Mouse (Mus musculus) neural tube, embryonic 13.5 days (tissue): ENCODE results near the gene Vsig8. TPM values are rescaled to one million over a fixed set of nuclear protein-coding genes. Genes with fewer than 3 reads are reported as not detected.

Source experiments
- ATAC-seq: fragments of 200-750 bp; cut with Nextera tagmentation; 2 replicates; pipeline ENCODE4 v1.8.0; 2017; ENCODE audit warnings: low read depth, mild to moderate bottlenecking, moderate TSS enrichment, moderate library complexity
- H3K27ac ChIP-seq: fragments of 300-500 bp; sonication (generic); replicated peaks from 2 replicates; pipeline ENCODE4 v1.5.1; 2015; ENCODE audit warnings: moderate library complexity, mild to moderate bottlenecking, inconsistent platforms
- H3K27me3 ChIP-seq: fragments of 300-500 bp; sonication (generic); 2 replicates; pipeline ENCODE4 v1.6.1; 2015; ENCODE audit warnings: mild to moderate bottlenecking, inconsistent platforms
- H3K36me3 ChIP-seq: fragments of 300-500 bp; sonication (generic); 2 replicates; pipeline ENCODE4 v1.6.1; 2015; ENCODE audit warnings: mild to moderate bottlenecking, inconsistent platforms
- H3K4me1 ChIP-seq: fragments of 300-500 bp; sonication (generic); replicated peaks from 2 replicates; pipeline ENCODE4 v1.6.1; 2015; ENCODE audit warnings: inconsistent platforms
- H3K4me2 ChIP-seq: fragments of 300-500 bp; sonication (generic); 2 replicates; pipeline ENCODE4 v1.6.1; 2015; ENCODE audit warnings: inconsistent platforms, mild to moderate bottlenecking, moderate library complexity
- H3K4me3 ChIP-seq: fragments of 300-500 bp; sonication (generic); 2 replicates; pipeline ENCODE4 v1.5.1; 2015; ENCODE audit warnings: mild to moderate bottlenecking, inconsistent platforms
- H3K9ac ChIP-seq: fragments of 300-500 bp; sonication (generic); 2 replicates; pipeline ENCODE4 v1.6.1; 2015; ENCODE audit warnings: moderate library complexity, mild to moderate bottlenecking, inconsistent platforms
- H3K9me3 ChIP-seq: fragments of 300-500 bp; sonication (generic); 2 replicates; pipeline ENCODE4 v1.6.1; 2016; ENCODE audit warnings: inconsistent platforms
- WGBS: fragments of 180-500 bp; shearing (Covaris S2); methylation state at CpG from one replicate; pipeline ENCODE4 v1.1.7; 2015; 5-methylcytosine and 5-hydroxymethylcytosine counted together
- polyA plus RNA-seq: library from polyadenylated mRNA; unstranded; fragments of >200 nt; fragmentation: Nextera tagmentation; extraction: Ambion mirVana; gene quantifications from 2 replicates; pipeline ENCODE4 v1.2.1, GENCODE M21; 2015

The Vsig8 gene
- polyA plus RNA-seq, 1 experiment from 2014 or later, result 0.82 TPM

GRCm38 (mm10) chr1:172563465-172563828, 7.7 kb downstream of the Vsig8 start:
- peak overlapping the region; percentile 74 for H3K27ac ChIP-seq

DNA sequence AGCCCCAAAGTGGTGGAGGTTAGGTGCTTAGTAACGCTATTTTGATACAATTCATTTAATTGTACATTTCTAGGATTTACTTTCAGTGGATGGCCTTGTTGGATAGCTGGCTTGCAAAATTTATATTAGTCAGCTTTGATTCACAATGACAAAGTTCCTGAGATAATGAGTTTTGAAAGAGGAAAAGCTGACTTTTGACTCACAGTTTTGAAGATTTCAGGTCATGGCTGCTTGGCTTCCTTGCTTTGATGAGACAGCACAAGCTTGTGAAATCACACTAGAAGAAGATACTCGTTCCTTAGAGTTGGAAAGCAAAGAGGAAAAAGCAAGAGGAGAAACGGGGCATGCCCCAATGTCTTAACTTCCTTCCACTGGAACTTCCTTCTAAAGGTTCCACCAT, 10.4 kb downstream of the Vsig8 start:
- Histone ChIP-seq H3K9me3 (no peaks in the 10 kb centered on the region), H3K27ac (no peak overlapping the region), H3K4me3 (no peak overlapping the region), H3K4me2 (no peak overlapping the region), H3K27me3 (peaks cover 15% of the 10 kb centered on the region), H3K9ac (no peak overlapping the region), H3K36me3 (no peaks in the 10 kb centered on the region), H3K4me1 (peaks cover 17% of the 10 kb centered on the region)
- WGBS, result 70% methylated on average over 3 of the region's 3 CpGs
- ATAC-seq, result no peak

More at GRCm38 (mm10) chr1:172563465-172563828, 7.7 kb downstream of the Vsig8 start:
- Histone ChIP-seq H3K4me2 (peak overlapping the region; percentile 83), H3K27me3 (peaks cover 25% of the 10 kb centered on the region), H3K4me3 (peak overlapping the region; percentile 61), H3K9me3 (no peaks in the 10 kb centered on the region), H3K9ac (peak overlapping the region; percentile 81), H3K4me1 (peaks cover 17% of the 10 kb centered on the region), H3K36me3 (no peaks in the 10 kb centered on the region)
- WGBS, result 2% methylated on average over 9 of the region's 10 CpGs
- no peak for ATAC-seq

DNA sequence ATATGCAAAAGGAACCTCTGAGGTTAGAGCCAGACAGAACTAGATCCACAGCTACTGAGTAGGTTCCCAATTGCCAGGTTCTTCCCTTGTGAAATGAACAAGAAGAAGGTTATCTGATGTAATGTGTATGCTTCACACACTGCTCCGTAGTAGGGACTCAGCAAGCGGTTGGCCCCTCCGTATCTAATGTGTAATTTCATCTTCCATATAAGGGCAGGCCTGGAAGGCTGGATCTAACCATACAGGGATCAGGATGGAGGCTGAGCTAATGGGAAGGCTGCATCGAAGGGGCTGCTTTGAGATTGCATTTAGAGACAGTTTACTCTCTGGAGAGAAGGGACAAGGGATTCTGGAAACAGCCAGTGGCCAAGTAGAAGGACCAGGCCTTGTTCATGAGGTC, 12.0 kb downstream of the Vsig8 start:
- no peaks in the 10 kb centered on the region for H3K27me3 ChIP-seq
- no peaks in the 10 kb centered on the region for H3K36me3 ChIP-seq
- H3K9ac ChIP-seq, result no peak overlapping the region
- 67% methylated on average over 4 of the region's 4 CpGs for WGBS
- no peaks in the 10 kb centered on the region for H3K9me3 ChIP-seq
- peaks cover 6% of the 10 kb centered on the region for H3K4me1 ChIP-seq
- ATAC-seq, result no peak
- no peak overlapping the region for H3K27ac ChIP-seq
- H3K4me2 ChIP-seq, result no peak overlapping the region
- no peak overlapping the region for H3K4me3 ChIP-seq

DNA sequence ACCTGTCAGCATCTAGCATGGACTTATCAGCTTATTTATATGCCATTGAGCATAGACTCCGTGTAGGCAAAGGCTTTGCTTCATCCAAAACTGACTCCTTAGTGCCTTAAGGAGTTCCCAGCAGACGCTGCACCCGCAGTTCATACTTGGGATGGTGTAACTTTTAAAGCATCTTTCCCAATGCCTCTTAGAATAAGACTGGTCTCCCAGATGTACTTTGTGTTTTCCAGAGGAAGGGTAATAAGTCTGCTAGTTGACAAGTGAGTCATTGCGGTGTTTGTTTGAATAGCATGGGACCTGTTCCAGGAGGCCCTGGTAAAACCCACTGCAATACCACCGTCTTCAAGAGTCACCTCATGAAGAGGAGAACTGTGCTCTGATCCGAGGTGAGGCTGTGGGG, 24.4 kb downstream of the Vsig8 start:
- Histone ChIP-seq H3K4me3 (no peak overlapping the region), H3K27me3 (peaks cover 6% of the 10 kb centered on the region; the same call in 1 of the 2 replicates), H3K36me3 (no peaks in the 10 kb centered on the region), H3K4me2 (no peak overlapping the region), H3K27ac (no peak overlapping the region), H3K9ac (no peak overlapping the region), H3K9me3 (no peaks in the 10 kb centered on the region), H3K4me1 (peaks cover 3% of the 10 kb centered on the region)
- 69% methylated on average over 6 of the region's 6 CpGs for WGBS
- no peak for ATAC-seq

GRCm38 (mm10) chr1:172582436-172582835, 26.7 kb downstream of the Vsig8 start:
- Histone ChIP-seq H3K36me3 (no peaks in the 10 kb centered on the region), H3K27me3 (0 out of 2 replicates have a peak, but pooled peaks cover 3% of the 10 kb centered on the region), H3K9me3 (no peaks in the 10 kb centered on the region), H3K4me1 (peaks cover 18% of the 10 kb centered on the region), H3K27ac (no peak overlapping the region), H3K4me3 (no peak overlapping the region), H3K4me2 (no peak overlapping the region), H3K9ac (no peak overlapping the region)
- ATAC-seq, result no peak
- 90% methylated on average over 8 of the region's 8 CpGs for WGBS

DNA sequence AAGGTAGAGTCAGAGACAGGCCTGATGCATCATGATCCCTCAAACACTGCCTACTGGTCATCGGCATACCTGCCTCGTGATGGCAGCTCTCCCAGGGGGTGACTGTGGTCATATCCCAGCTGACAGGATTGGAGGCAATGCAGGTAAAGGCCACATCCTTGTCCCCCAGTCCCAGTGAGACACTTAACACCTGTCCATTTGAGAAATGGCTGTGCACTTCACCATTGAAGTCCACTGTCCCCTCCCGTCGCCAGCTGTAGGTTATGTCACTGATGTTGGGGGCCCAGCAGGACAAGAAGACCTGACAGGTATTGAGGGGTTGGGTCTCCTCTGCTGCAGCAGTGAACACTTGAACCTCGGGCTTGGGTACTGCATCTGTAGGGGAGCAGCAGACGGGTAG, 28.5 kb downstream of the Vsig8 start:
- Histone ChIP-seq H3K4me1 (peaks cover 18% of the 10 kb centered on the region), H3K9ac (no peak overlapping the region), H3K4me2 (no peak overlapping the region), H3K27me3 (0 out of 2 replicates have a peak, but pooled peaks cover 3% of the 10 kb centered on the region), H3K27ac (peak overlapping the region; percentile 91), H3K36me3 (no peaks in the 10 kb centered on the region), H3K9me3 (no peaks in the 10 kb centered on the region), H3K4me3 (no peak overlapping the region)
- ATAC-seq, result no peak
- 92% methylated on average over 6 of the region's 6 CpGs for WGBS

- H3K4me2 ChIP-seq, result 0 out of 2 replicates have a peak overlapping the region, but pooled peaks have one; percentile 26
- no peaks in the 10 kb centered on the region for H3K9me3 ChIP-seq
- H3K27ac ChIP-seq, result peak overlapping the region; percentile 91
- H3K36me3 ChIP-seq, result no peaks in the 10 kb centered on the region
- H3K27me3 ChIP-seq, result 0 out of 2 replicates have a peak, but pooled peaks cover 3% of the 10 kb centered on the region
- H3K4me3 ChIP-seq, result no peak overlapping the region
- WGBS, result 45% methylated on average over 4 of the region's 4 CpGs
- peaks cover 18% of the 10 kb centered on the region for H3K4me1 ChIP-seq
- H3K9ac ChIP-seq, result no peak overlapping the region
- peak; percentile 11; the same call in 1 of the 2 replicates for ATAC-seq
Observed at GRCm38 (mm10) chr1:172585026-172585425, 29.3 kb downstream of the Vsig8 start.

GRCm38 (mm10) chr1:172585612-172586567, 30.2 kb downstream of the Vsig8 start:
- H3K4me2 ChIP-seq, result peak overlapping the region; percentile 26
- peaks cover 18% of the 10 kb centered on the region for H3K4me1 ChIP-seq
- H3K27ac ChIP-seq, result peak overlapping the region; percentile 91
- peak; percentile 77 for ATAC-seq
- peak overlapping the region; percentile 45; the same call in 1 of the 2 replicates for H3K9ac ChIP-seq
- H3K4me3 ChIP-seq, result no peak overlapping the region
- 0 out of 2 replicates have a peak, but pooled peaks cover 3% of the 10 kb centered on the region for H3K27me3 ChIP-seq
- WGBS, result 15% methylated on average over 26 of the region's 26 CpGs
- H3K9me3 ChIP-seq, result no peaks in the 10 kb centered on the region
- H3K36me3 ChIP-seq, result no peaks in the 10 kb centered on the region

DNA sequence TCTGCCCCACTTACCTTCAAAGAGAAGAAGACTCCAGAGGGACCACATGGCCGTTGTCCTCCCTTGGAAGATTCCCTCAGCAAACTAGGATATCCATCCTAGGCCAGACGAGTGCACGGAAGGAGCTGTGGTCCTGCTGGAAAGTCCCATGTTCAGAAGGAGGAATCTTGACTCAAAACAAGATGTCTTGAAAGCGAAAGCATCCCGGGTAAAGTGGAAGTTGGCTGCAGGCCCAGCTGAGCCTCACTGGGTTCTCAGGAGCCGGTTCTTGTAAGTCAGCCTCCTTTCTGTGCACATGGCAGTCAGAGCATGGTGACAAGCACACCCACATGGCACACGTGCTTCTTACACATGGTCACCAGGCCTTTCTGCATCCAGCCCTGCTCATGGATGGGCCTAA, 34.6 kb downstream of the Vsig8 start, which contains the start of gene Slamf8:
TSS of gene Slamf8 (minus strand) at position 184 of the 400 bp plus-strand sequence.
- 89% methylated on average over 7 of the region's 7 CpGs for WGBS
- no peaks in the 10 kb centered on the region for H3K9me3 ChIP-seq

DNA sequence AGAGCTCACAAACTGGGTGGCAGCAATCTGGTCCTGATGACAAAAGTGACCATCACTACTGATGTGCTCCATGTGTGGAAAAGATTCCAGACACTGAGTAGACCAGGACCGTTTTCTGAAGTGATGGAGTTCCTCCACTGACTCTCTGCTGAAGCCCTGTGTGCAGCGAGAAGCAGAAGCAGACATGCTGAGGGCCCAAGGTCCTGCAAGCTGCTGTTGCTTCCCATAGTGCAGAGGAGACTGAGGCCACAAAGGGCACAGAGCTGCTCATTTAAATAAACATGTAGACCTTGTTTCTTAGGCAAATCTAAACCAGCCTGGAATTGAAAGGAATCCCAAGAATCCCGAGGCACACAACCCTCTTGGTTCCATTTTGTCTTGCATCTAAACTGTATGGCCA, 37.6 kb downstream of the Vsig8 start:
- H3K36me3 ChIP-seq, result no peaks in the 10 kb centered on the region
- H3K4me1 ChIP-seq, result no peaks in the 10 kb centered on the region
- 79% methylated on average over 3 of the region's 3 CpGs for WGBS
- no peak overlapping the region for H3K4me2 ChIP-seq
- H3K4me3 ChIP-seq, result no peak overlapping the region
- no peaks in the 10 kb centered on the region for H3K9me3 ChIP-seq
- no peak for ATAC-seq
- H3K27me3 ChIP-seq, result no peaks in the 10 kb centered on the region
- no peak overlapping the region for H3K9ac ChIP-seq
- H3K27ac ChIP-seq, result no peak overlapping the region

More for the DNA sequence above, 34.6 kb downstream of the Vsig8 start, which contains the start of gene Slamf8:
- Histone ChIP-seq H3K27ac (no peak within 1 kb of the TSS), H3K27me3 (no peaks in the 10 kb centered on the region), H3K4me2 (no peak within 1 kb of the TSS), H3K36me3 (no peaks in the 10 kb centered on the region), H3K4me1 (peaks cover 12% of the 10 kb centered on the region), H3K9ac (no peak within 1 kb of the TSS), H3K4me3 (no peak within 1 kb of the TSS)
- no peak for ATAC-seq

DNA sequence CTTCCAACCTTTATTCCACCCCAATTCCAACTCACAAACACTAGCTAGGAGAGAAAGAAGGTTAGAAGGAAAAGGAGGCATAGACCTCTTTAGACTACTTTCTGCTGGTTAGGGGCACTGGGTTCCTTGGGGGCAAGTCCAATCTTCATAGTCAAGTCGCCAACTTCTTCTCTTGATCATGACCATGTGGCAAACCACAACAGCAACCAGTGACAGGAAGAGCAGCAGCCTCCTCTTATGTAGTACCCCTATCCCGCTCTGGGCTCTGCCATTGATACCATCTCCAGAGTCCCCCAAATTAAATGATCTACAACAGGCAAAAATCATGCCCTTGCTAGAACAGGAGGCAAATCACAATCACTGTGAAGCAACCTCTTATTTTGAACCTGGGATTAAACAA, 38.2 kb downstream of the Vsig8 start:
- H3K27ac ChIP-seq, result no peak overlapping the region
- no peaks in the 10 kb centered on the region for H3K9me3 ChIP-seq
- ATAC-seq, result no peak
- no peak overlapping the region for H3K9ac ChIP-seq
- no peak overlapping the region for H3K4me3 ChIP-seq
- no peaks in the 10 kb centered on the region for H3K36me3 ChIP-seq
- H3K4me1 ChIP-seq, result no peaks in the 10 kb centered on the region
- WGBS, result 93% methylated on average over 2 of the region's 2 CpGs
- H3K4me2 ChIP-seq, result no peak overlapping the region
- H3K27me3 ChIP-seq, result no peaks in the 10 kb centered on the region

GRCm38 (mm10) chr1:172594495-172594894, 38.8 kb downstream of the Vsig8 start:
- Histone ChIP-seq H3K27me3 (no peaks in the 10 kb centered on the region), H3K36me3 (no peaks in the 10 kb centered on the region), H3K4me1 (no peaks in the 10 kb centered on the region), H3K4me2 (no peak overlapping the region), H3K27ac (no peak overlapping the region), H3K4me3 (no peak overlapping the region), H3K9me3 (no peaks in the 10 kb centered on the region), H3K9ac (no peak overlapping the region)
- ATAC-seq, result no peak
